Mouse (Mus musculus) erythroblast, embryonic 14.5 days (primary cell): ENCODE results near the gene St7.

ENCODE experiments used
- GATA1 ChIP-seq: IDR thresholded peaks from 2 replicates; pipeline ENCODE4 v1.6.1; 2012; ENCODE audit warnings: low read length, inconsistent platforms, mixed read lengths
- TAL1 ChIP-seq: IDR thresholded peaks from 3 replicates; pipeline ENCODE4 v1.6.1; 2012; ENCODE audit warnings: low read length, inconsistent platforms, mixed read lengths

DNA sequence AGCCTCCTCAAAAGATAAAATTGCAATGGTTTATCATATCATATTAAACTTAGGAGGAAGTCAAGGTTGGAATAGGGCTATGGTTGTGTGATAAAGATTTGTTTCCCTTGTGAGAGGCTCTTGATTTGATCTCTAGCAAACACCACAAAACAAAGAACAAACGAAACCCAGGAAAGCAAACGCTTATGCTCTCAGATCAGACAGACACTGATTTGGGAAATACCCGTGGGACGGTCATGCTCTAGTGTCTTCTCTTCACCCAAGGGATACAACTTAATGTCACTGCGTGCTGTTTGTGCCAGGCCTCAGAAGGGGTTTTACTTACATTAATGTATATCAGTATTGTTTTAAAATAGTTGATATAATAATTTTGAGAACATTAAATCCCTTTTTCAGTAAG lies 91.8 kb downstream of the St7 start:
- TF ChIP-seq TAL1 (no peak), GATA1 (no peak)
